Mouse (Mus musculus) adrenal gland, adult 10 weeks (tissue): ENCODE results near the gene Bves. TPM values are rescaled to one million over a fixed set of nuclear protein-coding genes. Genes with fewer than 3 reads are reported as not detected.

Source experiments
- polyA plus RNA-seq: library from polyadenylated mRNA; stranded (reverse); fragments of 350-450 nt; fragmentation: Illumina TruSeq; extraction: RNeasy Lipid Tissue Mini Kit (QIAGEN cat#74804); gene quantifications from one replicate; pipeline ENCODE4 v1.2.3, GENCODE M21; 2014; ENCODE audit warnings: low read depth, low replicate concordance

Gene Bves
- 1.1 TPM for polyA plus RNA-seq

GRCm38 (mm10) chr10:45335434-45336422 is at the start of gene Bves:
TSS of gene Bves (plus strand) at chr10:45335772.

Other genes starting within 250 kb of the Bves start
- gene Popdc3, start 157.7 kb upstream of the Bves start, polyA plus RNA-seq, result 0.82 TPM
- not detected for gene Lin28b, start 150.6 kb downstream of the Bves start, polyA plus RNA-seq
- gene Hace1, start 242.1 kb downstream of the Bves start, polyA plus RNA-seq, result 22.7 TPM